Mouse (Mus musculus) neural tube, embryonic 11.5 days (tissue): ENCODE results near the gene Gm13101. TPM values are rescaled to one million over a fixed set of nuclear protein-coding genes. Genes with fewer than 3 reads are reported as not detected.
"Not testable (repeated sequence)": the region's sequence is repeated elsewhere in the genome, so short reads cannot be mapped to it uniquely, and the experiment has no call there.

ENCODE experiments used
- ATAC-seq: fragments of 200-750 bp; cut with Nextera tagmentation; 2 replicates; pipeline ENCODE4 v1.8.0; 2017; ENCODE audit warnings: moderate number of reproducible peaks, mild to moderate bottlenecking, moderate TSS enrichment, moderate library complexity; ENCODE audit not compliant: insufficient read depth, low FRiP score, low TSS enrichment
- DNase-seq: peaks from one replicate; pipeline ENCODE4 v3.0.0-alpha.2; 2015; ENCODE audit warnings: low spot score
- H3K27ac ChIP-seq: fragments of 300-500 bp; sonication (generic); 2 replicates; pipeline ENCODE4 v1.5.1; 2014; ENCODE audit warnings: low read depth, mild to moderate bottlenecking, low read length
- H3K27me3 ChIP-seq: fragments of 300-500 bp; sonication (generic); 2 replicates; pipeline ENCODE4 v1.6.1; 2014; ENCODE audit warnings: mild to moderate bottlenecking, low read length, mixed read lengths; ENCODE audit not compliant: control insufficient read depth, insufficient read depth
- H3K36me3 ChIP-seq: fragments of 300-500 bp; sonication (generic); 2 replicates; pipeline ENCODE4 v1.6.1; 2014; ENCODE audit warnings: mild to moderate bottlenecking, low read length, moderate library complexity, mixed read lengths; ENCODE audit not compliant: control insufficient read depth, insufficient read depth
- H3K4me1 ChIP-seq: fragments of 300-500 bp; sonication (generic); 2 replicates; pipeline ENCODE4 v1.6.1; 2014; ENCODE audit warnings: low read length, mixed read lengths; ENCODE audit not compliant: control insufficient read depth, insufficient read depth
- H3K4me2 ChIP-seq: fragments of 300-500 bp; sonication (generic); 2 replicates; pipeline ENCODE4 v1.6.1; 2014; ENCODE audit warnings: low read depth, mild to moderate bottlenecking, moderate library complexity
- H3K4me3 ChIP-seq: fragments of 300-500 bp; sonication (generic); 2 replicates; pipeline ENCODE4 v1.5.1; 2014; ENCODE audit warnings: low read depth, low read length
- H3K9ac ChIP-seq: fragments of 300-500 bp; sonication (generic); 2 replicates; pipeline ENCODE4 v1.6.1; 2014; ENCODE audit warnings: mild to moderate bottlenecking, low read length
- H3K9me3 ChIP-seq: fragments of 300-500 bp; sonication (generic); 2 replicates; pipeline ENCODE4 v1.6.1; 2016; ENCODE audit warnings: low read length; ENCODE audit not compliant: control insufficient read depth
- WGBS: fragments of 180-500 bp; shearing (Covaris S2); extraction: QIAGEN DNeasy Blood & Tissue Kit; methylation state at CpG from one replicate; pipeline ENCODE4 v1.1.7; 2014; 5-methylcytosine and 5-hydroxymethylcytosine counted together
- polyA plus RNA-seq: library from polyadenylated mRNA; unstranded; fragments of >200 nt; fragmentation: Nextera tagmentation; extraction: Ambion mirVana; gene quantifications from 2 replicates; pipeline ENCODE4 v1.2.1, GENCODE M21; 2014

Gene Gm13101
- not detected in 2 replicates for polyA plus RNA-seq

- not testable (repeated sequence) for H3K36me3 ChIP-seq, H3K27ac ChIP-seq, H3K27me3 ChIP-seq, H3K9me3 ChIP-seq, ATAC-seq, H3K4me3 ChIP-seq, H3K4me2 ChIP-seq, DNase-seq, H3K9ac ChIP-seq, H3K4me1 ChIP-seq
- WGBS: 51% methylated on average over 2 of the region's 2 CpGs
Observed at GRCm38 (mm10) chr4:143966850-143967249, at the start of gene Gm13101. Gene Gm13101 (minus strand): TSS chr4:143966950.

- H3K4me3 ChIP-seq, H3K4me2 ChIP-seq, H3K27ac ChIP-seq, H3K27me3 ChIP-seq, H3K9me3 ChIP-seq, H3K9ac ChIP-seq, H3K4me1 ChIP-seq, H3K36me3 ChIP-seq, DNase-seq, ATAC-seq: not testable (repeated sequence)
- 72% methylated on average over 3 of the region's 3 CpGs for WGBS
Observed at GRCm38 (mm10) chr4:143994269-143994668, 27.5 kb upstream of the Gm13101 start, which contains the start of gene Pramef17. Gene Pramef17 (minus strand): TSS chr4:143994369.

- not testable (repeated sequence) for DNase-seq, H3K9ac ChIP-seq, H3K4me1 ChIP-seq, H3K9me3 ChIP-seq, H3K4me3 ChIP-seq, ATAC-seq, H3K27ac ChIP-seq, H3K36me3 ChIP-seq, H3K4me2 ChIP-seq, H3K27me3 ChIP-seq
- WGBS: 92% methylated on average over 12 of the region's 17 CpGs
Observed at GRCm38 (mm10) chr4:143988126-143988525, 21.4 kb upstream of the Gm13101 start.

GRCm38 (mm10) chr4:143987475-143987941 is 20.8 kb upstream of the Gm13101 start:
- not testable (repeated sequence) for H3K27ac ChIP-seq, H3K4me2 ChIP-seq, H3K4me1 ChIP-seq, H3K27me3 ChIP-seq, DNase-seq, H3K4me3 ChIP-seq, H3K9me3 ChIP-seq, H3K36me3 ChIP-seq, H3K9ac ChIP-seq, ATAC-seq
- WGBS: 92% methylated on average over 8 of the region's 17 CpGs

- H3K27me3 ChIP-seq, H3K9me3 ChIP-seq, H3K4me3 ChIP-seq, H3K27ac ChIP-seq, ATAC-seq, H3K4me2 ChIP-seq, H3K9ac ChIP-seq, H3K36me3 ChIP-seq, DNase-seq, H3K4me1 ChIP-seq: not testable (repeated sequence)
- 100% methylated on average over 2 of the region's 9 CpGs for WGBS
Observed at GRCm38 (mm10) chr4:143985733-143986132, 19.0 kb upstream of the Gm13101 start.

GRCm38 (mm10) chr4:143985165-143985564 is 18.4 kb upstream of the Gm13101 start:
- H3K9ac ChIP-seq, H3K4me1 ChIP-seq, H3K36me3 ChIP-seq, H3K4me2 ChIP-seq, H3K27ac ChIP-seq, ATAC-seq, H3K27me3 ChIP-seq, H3K4me3 ChIP-seq, H3K9me3 ChIP-seq, DNase-seq: not testable (repeated sequence)
- no CpG with 5 or more reads among the region's 7 CpGs for WGBS

- DNase-seq, H3K4me2 ChIP-seq, H3K27ac ChIP-seq, H3K9ac ChIP-seq, H3K36me3 ChIP-seq, H3K9me3 ChIP-seq, ATAC-seq, H3K4me1 ChIP-seq, H3K4me3 ChIP-seq, H3K27me3 ChIP-seq: not testable (repeated sequence)
- WGBS: no CpG with 5 or more reads among the region's 1 CpGs
Observed at GRCm38 (mm10) chr4:143983446-143983845, 16.7 kb upstream of the Gm13101 start.

GRCm38 (mm10) chr4:143950916-143951315 is 15.8 kb downstream of the Gm13101 start, which contains the start of gene Pramef25:
Gene Pramef25 (minus strand): TSS chr4:143951016.
- H3K27ac ChIP-seq, H3K36me3 ChIP-seq, H3K27me3 ChIP-seq, ATAC-seq, H3K9me3 ChIP-seq, H3K4me2 ChIP-seq, H3K9ac ChIP-seq, H3K4me1 ChIP-seq, DNase-seq, H3K4me3 ChIP-seq: not testable (repeated sequence)
- 82% methylated on average over 1 of the region's 1 CpGs for WGBS
